Mouse (Mus musculus): ENCODE measurements at regions not wholly inside any gene's neighbourhood (a gene's known extent, or its start where the extent isn't known, plus 50 kb on each side); places are given as distances from the start of the nearest gene placed in this dataset.

- no peak overlapping the region for H3K9ac ChIP-seq (ENCODE audit: insufficient read depth, low read depth, low read length, poor library complexity, severe bottlenecking)
- in situ Hi-C loops (cut with MboI; ENCODE audit: low sequenced_read_pairs in 2 of 2, unreplicated experiment in 2 of 2): no loop called here
- H3K27ac ChIP-seq (ENCODE audit: insufficient read depth, low read depth, low read length, poor library complexity, severe bottlenecking): no peak overlapping the region
- no peak overlapping the region for H3K4me3 ChIP-seq (ENCODE audit: insufficient read depth in 1 of 2, low read depth in 1 of 2, low read length in 2 of 2, poor library complexity in 1 of 2, severe bottlenecking in 1 of 2)
- no peak for DNase-seq (ENCODE audit: low read depth, low spot score)
- no peak for TF ChIP-seq ZNF384 (IDR thresholded peaks at IDR 0.05; ENCODE audit: low read depth, low read length)
- TF ChIP-seq CHD2 (IDR thresholded peaks at IDR 0.05; ENCODE audit: low read depth, low read length): no peak
- TF ChIP-seq HCFC1 (IDR thresholded peaks at IDR 0.05; ENCODE audit: borderline replicate concordance, insufficient read depth, low read length): no peak
- TF ChIP-seq ZC3H11A (IDR thresholded peaks at IDR 0.05; ENCODE audit: borderline replicate concordance, low read depth, low read length): no peak
- TF ChIP-seq MAFK (IDR thresholded peaks at IDR 0.05; ENCODE audit: insufficient read depth, low read depth, low read length): no peak
- no peaks in the 10 kb centered on the region for H3K4me1 ChIP-seq (ENCODE audit: control insufficient read depth in 2 of 2, insufficient read depth in 2 of 2, low read length in 2 of 2, poor library complexity in 1 of 2)
- H3K36me3 ChIP-seq (ENCODE audit: control insufficient read depth, insufficient read depth, low read length, poor library complexity, severe bottlenecking): no peaks in the 10 kb centered on the region
- no peaks in the 10 kb centered on the region for H3K9me3 ChIP-seq (ENCODE audit: control insufficient read depth, insufficient read depth, low read depth, low read length)
Observed at GRCm38 (mm10) chr1:138011581-138011980, 163.9 kb downstream of the Ptprc start.

- TF ChIP-seq ZNF384 (IDR thresholded peaks at IDR 0.05; ENCODE audit: low read depth, low read length) (no peak), HCFC1 (IDR thresholded peaks at IDR 0.05; ENCODE audit: borderline replicate concordance, insufficient read depth, low read length) (no peak), MAFK (IDR thresholded peaks at IDR 0.05; ENCODE audit: insufficient read depth, low read depth, low read length) (no peak), ZC3H11A (IDR thresholded peaks at IDR 0.05; ENCODE audit: borderline replicate concordance, low read depth, low read length) (no peak), CHD2 (IDR thresholded peaks at IDR 0.05; ENCODE audit: low read depth, low read length) (no peak)
- H3K36me3 ChIP-seq (ENCODE audit: control insufficient read depth, insufficient read depth, low read length, poor library complexity, severe bottlenecking): no peaks in the 10 kb centered on the region
- no peak for DNase-seq (ENCODE audit: low read depth, low spot score)
- no peaks in the 10 kb centered on the region for H3K9me3 ChIP-seq (ENCODE audit: control insufficient read depth, insufficient read depth, low read depth, low read length)
- H3K27ac ChIP-seq (ENCODE audit: insufficient read depth, low read depth, low read length, poor library complexity, severe bottlenecking): no peak overlapping the region
- H3K9ac ChIP-seq (ENCODE audit: insufficient read depth, low read depth, low read length, poor library complexity, severe bottlenecking): no peak overlapping the region
- in situ Hi-C loops (cut with MboI; ENCODE audit: low sequenced_read_pairs in 2 of 2, unreplicated experiment in 2 of 2): no loop called here
- no peaks in the 10 kb centered on the region for H3K4me1 ChIP-seq (ENCODE audit: control insufficient read depth in 2 of 2, insufficient read depth in 2 of 2, low read length in 2 of 2, poor library complexity in 1 of 2)
- H3K4me3 ChIP-seq (ENCODE audit: insufficient read depth in 1 of 2, low read depth in 1 of 2, low read length in 2 of 2, poor library complexity in 1 of 2, severe bottlenecking in 1 of 2): no peak overlapping the region
Observed at GRCm38 (mm10) chr1:138010910-138011477, 164.5 kb downstream of the Ptprc start.

GRCm38 (mm10) chr1:138006811-138007210 is 168.7 kb downstream of the Ptprc start:
- H3K9ac ChIP-seq (ENCODE audit: insufficient read depth, low read depth, low read length, poor library complexity, severe bottlenecking): no peak overlapping the region
- no peak for TF ChIP-seq CHD2 (IDR thresholded peaks at IDR 0.05; ENCODE audit: low read depth, low read length)
- in situ Hi-C loops (cut with MboI; ENCODE audit: low sequenced_read_pairs in 2 of 2, unreplicated experiment in 2 of 2): no loop called here
- DNase-seq (ENCODE audit: low read depth, low spot score): no peak
- H3K4me1 ChIP-seq (ENCODE audit: control insufficient read depth in 2 of 2, insufficient read depth in 2 of 2, low read length in 2 of 2, poor library complexity in 1 of 2): no peaks in the 10 kb centered on the region
- H3K27ac ChIP-seq (ENCODE audit: insufficient read depth, low read depth, low read length, poor library complexity, severe bottlenecking): no peak overlapping the region
- no peak overlapping the region for H3K4me3 ChIP-seq (ENCODE audit: insufficient read depth in 1 of 2, low read depth in 1 of 2, low read length in 2 of 2, poor library complexity in 1 of 2, severe bottlenecking in 1 of 2)
- no peaks in the 10 kb centered on the region for H3K9me3 ChIP-seq (ENCODE audit: control insufficient read depth, insufficient read depth, low read depth, low read length)
- no peaks in the 10 kb centered on the region for H3K36me3 ChIP-seq (ENCODE audit: control insufficient read depth, insufficient read depth, low read length, poor library complexity, severe bottlenecking)

GRCm38 (mm10) chr1:138004319-138004718 is 171.2 kb downstream of the Ptprc start:
- no peak for DNase-seq (ENCODE audit: low read depth, low spot score)
- TF ChIP-seq CHD2 (IDR thresholded peaks at IDR 0.05; ENCODE audit: low read depth, low read length) (no peak), HCFC1 (IDR thresholded peaks at IDR 0.05; ENCODE audit: borderline replicate concordance, insufficient read depth, low read length) (no peak), ZC3H11A (IDR thresholded peaks at IDR 0.05; ENCODE audit: borderline replicate concordance, low read depth, low read length) (no peak), ZNF384 (IDR thresholded peaks at IDR 0.05; ENCODE audit: low read depth, low read length) (no peak), MAFK (IDR thresholded peaks at IDR 0.05; ENCODE audit: insufficient read depth, low read depth, low read length) (no peak)
- no peak overlapping the region for H3K4me3 ChIP-seq (ENCODE audit: insufficient read depth in 1 of 2, low read depth in 1 of 2, low read length in 2 of 2, poor library complexity in 1 of 2, severe bottlenecking in 1 of 2)
- in situ Hi-C loops (cut with MboI; ENCODE audit: low sequenced_read_pairs in 2 of 2, unreplicated experiment in 2 of 2): no loop called here
- H3K27ac ChIP-seq (ENCODE audit: insufficient read depth, low read depth, low read length, poor library complexity, severe bottlenecking): no peak overlapping the region
- H3K9me3 ChIP-seq (ENCODE audit: control insufficient read depth, insufficient read depth, low read depth, low read length): no peaks in the 10 kb centered on the region
- H3K9ac ChIP-seq (ENCODE audit: insufficient read depth, low read depth, low read length, poor library complexity, severe bottlenecking): no peak overlapping the region
- H3K4me1 ChIP-seq (ENCODE audit: control insufficient read depth in 2 of 2, insufficient read depth in 2 of 2, low read length in 2 of 2, poor library complexity in 1 of 2): no peaks in the 10 kb centered on the region
- H3K36me3 ChIP-seq (ENCODE audit: control insufficient read depth, insufficient read depth, low read length, poor library complexity, severe bottlenecking): no peaks in the 10 kb centered on the region

GRCm38 (mm10) chr1:137999268-137999900 is 176.1 kb downstream of the Ptprc start:
- no peak for DNase-seq (ENCODE audit: low read depth, low spot score)
- no peak for TF ChIP-seq HCFC1 (IDR thresholded peaks at IDR 0.05; ENCODE audit: borderline replicate concordance, insufficient read depth, low read length)
- TF ChIP-seq MAFK (IDR thresholded peaks at IDR 0.05; ENCODE audit: insufficient read depth, low read depth, low read length): no peak
- no peak for TF ChIP-seq ZNF384 (IDR thresholded peaks at IDR 0.05; ENCODE audit: low read depth, low read length)
- no peak for TF ChIP-seq CHD2 (IDR thresholded peaks at IDR 0.05; ENCODE audit: low read depth, low read length)
- no peak for TF ChIP-seq ZC3H11A (IDR thresholded peaks at IDR 0.05; ENCODE audit: borderline replicate concordance, low read depth, low read length)
- Histone ChIP-seq H3K36me3 (ENCODE audit: control insufficient read depth, insufficient read depth, low read length, poor library complexity, severe bottlenecking) (no peaks in the 10 kb centered on the region), H3K4me3 (ENCODE audit: insufficient read depth in 1 of 2, low read depth in 1 of 2, low read length in 2 of 2, poor library complexity in 1 of 2, severe bottlenecking in 1 of 2) (no peak overlapping the region), H3K9me3 (ENCODE audit: control insufficient read depth, insufficient read depth, low read depth, low read length) (no peaks in the 10 kb centered on the region), H3K27ac (ENCODE audit: insufficient read depth, low read depth, low read length, poor library complexity, severe bottlenecking) (no peak overlapping the region), H3K4me1 (ENCODE audit: control insufficient read depth in 2 of 2, insufficient read depth in 2 of 2, low read length in 2 of 2, poor library complexity in 1 of 2) (no peaks in the 10 kb centered on the region), H3K9ac (ENCODE audit: insufficient read depth, low read depth, low read length, poor library complexity, severe bottlenecking) (no peak overlapping the region)
- in situ Hi-C loops (cut with MboI; ENCODE audit: low sequenced_read_pairs in 2 of 2, unreplicated experiment in 2 of 2): no loop called here

Measured in ES-E14 (cell line).